Mouse (Mus musculus) E14TG2a.4 (cell line): ENCODE data around the gene Zfp341.

ENCODE experiments used
- H3K27me3 ChIP-seq: 2 replicates; pipeline ENCODE4 v1.6.1; 2014; ENCODE audit warnings: low read length, control low read depth; ENCODE audit not compliant: insufficient read depth
- H3K36me3 ChIP-seq: 2 replicates; pipeline ENCODE4 v1.6.1; 2014; ENCODE audit warnings: low read length, control low read depth; ENCODE audit not compliant: insufficient read depth
- H3K4me1 ChIP-seq: replicated peaks from 2 replicates; pipeline ENCODE4 v1.6.1; 2014; ENCODE audit warnings: low read depth, low read length, control low read depth
- H3K4me3 ChIP-seq: replicated peaks from 2 replicates; pipeline ENCODE4 v1.5.1; 2014; ENCODE audit warnings: mild to moderate bottlenecking, low read length
- H3K9me3 ChIP-seq: 2 replicates; pipeline ENCODE4 v1.6.1; 2014; ENCODE audit warnings: low read length, control low read depth
- CTCF ChIP-seq: conservative IDR thresholded peaks from 2 replicates; pipeline ENCODE4 v1.5.1; 2014; ENCODE audit warnings: low read length
- NANOG ChIP-seq: IDR thresholded peaks from 2 replicates; pipeline ENCODE4 v1.6.1; 2014; ENCODE audit warnings: borderline replicate concordance, low read length, mixed read lengths
- POU5F1 ChIP-seq: IDR thresholded peaks from 2 replicates; pipeline ENCODE4 v1.6.1; 2014; ENCODE audit warnings: low read length, borderline replicate concordance

The Zfp341 gene

GRCm38 (mm10) chr2:154635826-154636225 is 22.7 kb downstream of the Zfp341 start:
- Histone ChIP-seq H3K27me3 (no peaks in the 10 kb centered on the region), H3K4me1 (peaks cover 6% of the 10 kb centered on the region), H3K9me3 (no peaks in the 10 kb centered on the region), H3K36me3 (peaks cover 79% of the 10 kb centered on the region), H3K4me3 (no peak overlapping the region)
- TF ChIP-seq POU5F1 (no peak), NANOG (no peak), CTCF (no peak)

DNA sequence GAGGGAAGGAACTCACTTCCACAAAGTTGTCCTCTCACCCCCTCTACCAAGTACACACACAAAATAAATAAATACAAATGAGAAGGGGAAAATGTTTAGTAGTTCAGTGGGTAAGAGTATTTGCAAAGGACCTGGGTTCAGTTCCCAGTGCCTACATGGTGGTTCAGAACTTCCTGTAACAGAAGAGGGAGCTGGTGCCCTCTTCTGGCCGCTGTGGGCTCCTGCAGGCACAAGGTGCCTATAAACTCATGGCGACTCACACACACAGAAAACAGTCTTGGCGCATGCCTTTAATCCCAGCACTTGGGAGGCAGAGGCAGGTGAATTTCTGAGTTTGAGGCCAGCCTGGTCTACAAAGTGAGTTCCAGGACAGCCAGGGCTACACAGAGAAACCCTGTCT is 25.4 kb downstream of the Zfp341 start:
- H3K4me1 ChIP-seq: no peaks in the 10 kb centered on the region
- H3K36me3 ChIP-seq: peaks cover 82% of the 10 kb centered on the region
- TF ChIP-seq CTCF (peak; percentile 64), NANOG (no peak)
- H3K4me3 ChIP-seq: no peak overlapping the region
- H3K27me3 ChIP-seq: no peaks in the 10 kb centered on the region
- H3K9me3 ChIP-seq: no peaks in the 10 kb centered on the region

GRCm38 (mm10) chr2:154639115-154639514 is 26.0 kb downstream of the Zfp341 start:
- Histone ChIP-seq H3K27me3 (no peaks in the 10 kb centered on the region), H3K36me3 (peaks cover 84% of the 10 kb centered on the region), H3K4me1 (no peaks in the 10 kb centered on the region), H3K4me3 (no peak overlapping the region), H3K9me3 (no peaks in the 10 kb centered on the region)
- TF ChIP-seq POU5F1 (no peak), NANOG (no peak), CTCF (no peak)

- no peak for TF ChIP-seq NANOG
- TF ChIP-seq POU5F1: no peak
- no peak for TF ChIP-seq CTCF
- H3K4me3 ChIP-seq: no peak overlapping the region
- no peaks in the 10 kb centered on the region for H3K27me3 ChIP-seq
- no peaks in the 10 kb centered on the region for H3K9me3 ChIP-seq
- peaks cover 73% of the 10 kb centered on the region for H3K36me3 ChIP-seq
- H3K4me1 ChIP-seq: peaks cover 19% of the 10 kb centered on the region
Observed at GRCm38 (mm10) chr2:154641176-154641575, 28.1 kb downstream of the Zfp341 start.

DNA sequence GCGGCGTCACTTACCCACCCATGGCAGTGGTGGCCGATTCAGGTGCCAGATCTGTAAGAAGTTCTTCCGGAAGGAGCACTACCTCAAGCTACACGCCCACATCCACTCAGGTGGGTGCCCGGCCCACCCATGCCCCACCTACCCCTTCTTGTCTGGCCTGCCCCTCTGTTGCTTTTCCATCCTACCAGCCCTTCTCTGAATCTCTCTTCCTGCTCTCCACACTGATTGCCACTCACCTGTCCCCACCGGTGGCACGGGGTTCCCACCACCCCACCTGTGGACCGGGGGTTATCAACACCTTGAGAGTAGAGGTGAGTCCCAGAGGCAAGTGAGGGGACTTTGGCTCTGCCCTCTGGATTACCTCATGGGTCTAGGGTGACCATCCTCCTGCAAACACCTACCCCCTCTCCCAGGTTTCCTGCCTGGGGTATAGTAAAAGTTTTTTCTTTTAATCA is 28.9 kb downstream of the Zfp341 start:
- no peak for TF ChIP-seq NANOG
- TF ChIP-seq POU5F1: no peak
- no peak for TF ChIP-seq CTCF
- no peaks in the 10 kb centered on the region for H3K9me3 ChIP-seq
- no peaks in the 10 kb centered on the region for H3K27me3 ChIP-seq
- no peak overlapping the region for H3K4me3 ChIP-seq
- H3K36me3 ChIP-seq: peaks cover 68% of the 10 kb centered on the region
- peaks cover 26% of the 10 kb centered on the region for H3K4me1 ChIP-seq

DNA sequence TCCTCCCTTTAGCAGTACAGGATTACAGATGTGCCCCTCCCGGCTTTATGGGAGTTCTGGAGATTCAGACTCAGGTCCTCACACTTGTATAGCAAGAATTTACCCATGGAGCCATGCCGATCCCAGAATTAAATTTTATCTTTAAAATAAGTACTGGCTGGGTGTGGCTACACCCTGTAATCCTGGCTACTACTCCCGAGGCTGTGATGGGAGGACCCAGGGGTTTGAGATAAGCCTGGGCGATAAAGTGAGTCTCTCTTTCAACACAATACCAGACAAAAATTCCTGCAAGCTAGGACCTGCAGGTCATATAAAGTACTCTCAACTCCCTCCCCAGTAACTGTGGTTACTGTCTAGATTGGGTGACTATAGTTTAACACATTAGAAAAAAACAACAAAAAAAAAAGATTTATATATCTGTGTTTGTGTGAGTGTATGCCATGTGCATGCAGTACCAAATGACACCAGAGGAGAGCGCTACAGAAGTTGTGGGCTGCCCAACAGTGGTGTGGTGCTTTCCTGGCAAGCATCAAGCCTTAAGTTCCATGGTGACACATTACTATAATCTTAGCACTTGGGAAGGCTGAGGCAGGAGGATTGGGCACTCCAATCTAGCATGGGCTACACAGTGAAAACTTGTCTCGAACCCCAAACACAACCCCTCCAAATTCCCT is 29.8 kb downstream of the Zfp341 start:
- H3K9me3 ChIP-seq: no peaks in the 10 kb centered on the region
- peaks cover 61% of the 10 kb centered on the region for H3K36me3 ChIP-seq
- H3K4me1 ChIP-seq: peaks cover 27% of the 10 kb centered on the region
- no peak overlapping the region for H3K4me3 ChIP-seq
- H3K27me3 ChIP-seq: no peaks in the 10 kb centered on the region
- no peak for TF ChIP-seq NANOG
- TF ChIP-seq CTCF: peak; percentile 79

DNA sequence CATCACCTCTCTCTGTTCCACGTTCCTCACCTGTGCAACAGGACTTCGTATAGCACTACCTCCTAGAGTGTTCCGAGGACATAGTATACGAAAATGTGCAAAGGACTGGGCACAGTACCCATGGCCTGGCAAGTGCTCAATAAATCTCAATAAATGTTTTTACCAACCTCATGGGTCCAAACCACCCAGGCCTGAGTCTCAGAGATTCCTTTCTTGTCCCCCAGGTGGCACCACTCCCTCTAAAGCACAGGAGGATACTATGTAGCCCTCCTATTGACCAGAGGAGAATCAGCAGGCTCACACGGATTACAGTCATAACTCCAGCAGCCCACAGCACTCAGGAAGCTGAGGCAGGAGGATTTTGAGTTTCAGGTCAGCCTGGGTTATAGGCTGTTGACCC is 33.5 kb downstream of the Zfp341 start:
- Histone ChIP-seq H3K36me3 (peaks cover 27% of the 10 kb centered on the region), H3K9me3 (no peaks in the 10 kb centered on the region), H3K27me3 (no peaks in the 10 kb centered on the region), H3K4me3 (no peak overlapping the region), H3K4me1 (peaks cover 51% of the 10 kb centered on the region)
- TF ChIP-seq CTCF: peak; percentile 56
- TF ChIP-seq POU5F1: no peak

- Histone ChIP-seq H3K4me3 (0 out of 2 replicates have a peak overlapping the region, but pooled peaks have one; percentile 4), H3K36me3 (peaks cover 17% of the 10 kb centered on the region), H3K27me3 (no peaks in the 10 kb centered on the region), H3K9me3 (no peaks in the 10 kb centered on the region), H3K4me1 (peaks cover 60% of the 10 kb centered on the region)
- TF ChIP-seq NANOG (no peak), CTCF (peak; percentile 32; the same call in 1 of the 2 replicates)
Observed at GRCm38 (mm10) chr2:154648086-154648485, 35.0 kb downstream of the Zfp341 start.

GRCm38 (mm10) chr2:154650404-154650803 is 37.3 kb downstream of the Zfp341 start:
- Histone ChIP-seq H3K36me3 (no peaks in the 10 kb centered on the region), H3K4me1 (peaks cover 61% of the 10 kb centered on the region), H3K27me3 (no peaks in the 10 kb centered on the region), H3K9me3 (no peaks in the 10 kb centered on the region), H3K4me3 (no peak overlapping the region)
- TF ChIP-seq NANOG (no peak), CTCF (peak; percentile 51), POU5F1 (no peak)
